Mouse (Mus musculus): ENCODE results near the gene Erp27.

The Erp27 gene

GRCm38 (mm10) chr6:136910247-136910890, 11.6 kb downstream of the Erp27 start:
- Histone ChIP-seq H3K4me1 (replicated peaks; ENCODE audit: low read depth, low read length) (peaks cover 26% of the 10 kb centered on the region), H3K9me3 (ENCODE audit: low read length) (no peaks in the 10 kb centered on the region), H3K4me3 (replicated peaks; ENCODE audit: low read length) (no peak overlapping the region), H3K36me3 (ENCODE audit: insufficient read depth, low read length) (no peaks in the 10 kb centered on the region), H3K27me3 (ENCODE audit: insufficient read depth, low read length) (peaks cover 45% of the 10 kb centered on the region)
- no peak for TF ChIP-seq CTCF (conservative IDR thresholded peaks at IDR 0.05; ENCODE audit: low read length)
- no peak for TF ChIP-seq POU5F1 (IDR thresholded peaks at IDR 0.05; ENCODE audit: borderline replicate concordance, low read length)
- no peak for TF ChIP-seq NANOG (IDR thresholded peaks at IDR 0.05; ENCODE audit: borderline replicate concordance, low read length)

- no peaks in the 10 kb centered on the region for H3K9me3 ChIP-seq (ENCODE audit: low read length)
- no peak overlapping the region for H3K4me3 ChIP-seq (replicated peaks; ENCODE audit: low read length)
- H3K27me3 ChIP-seq (ENCODE audit: insufficient read depth, low read length), result peaks cover 28% of the 10 kb centered on the region
- peaks cover 21% of the 10 kb centered on the region for H3K4me1 ChIP-seq (replicated peaks; ENCODE audit: low read depth, low read length)
- TF ChIP-seq POU5F1 (IDR thresholded peaks at IDR 0.05; ENCODE audit: borderline replicate concordance, low read length) (no peak), CTCF (conservative IDR thresholded peaks at IDR 0.05; ENCODE audit: low read length) (no peak), NANOG (IDR thresholded peaks at IDR 0.05; ENCODE audit: borderline replicate concordance, low read length) (no peak)
- no peaks in the 10 kb centered on the region for H3K36me3 ChIP-seq (ENCODE audit: insufficient read depth, low read length)
These were observed 15.1 kb downstream of the Erp27 start for GRCm38 (mm10) chr6:136906937-136907293.

GRCm38 (mm10) chr6:136906283-136906936, 15.6 kb downstream of the Erp27 start:
- H3K4me3 ChIP-seq (replicated peaks; ENCODE audit: low read length), result no peak overlapping the region; the same call in 1 of the 2 replicates
- peaks cover 28% of the 10 kb centered on the region for H3K27me3 ChIP-seq (ENCODE audit: insufficient read depth, low read length)
- H3K36me3 ChIP-seq (ENCODE audit: insufficient read depth, low read length), result no peaks in the 10 kb centered on the region
- H3K4me1 ChIP-seq (replicated peaks; ENCODE audit: low read depth, low read length), result peaks cover 21% of the 10 kb centered on the region
- no peaks in the 10 kb centered on the region for H3K9me3 ChIP-seq (ENCODE audit: low read length)
- TF ChIP-seq CTCF (conservative IDR thresholded peaks at IDR 0.05; ENCODE audit: low read length) (no peak), POU5F1 (IDR thresholded peaks at IDR 0.05; ENCODE audit: borderline replicate concordance, low read length) (no peak), NANOG (IDR thresholded peaks at IDR 0.05; ENCODE audit: borderline replicate concordance, low read length) (no peak)

- no peaks in the 10 kb centered on the region for H3K36me3 ChIP-seq (ENCODE audit: insufficient read depth, low read length)
- no peak for TF ChIP-seq NANOG (IDR thresholded peaks at IDR 0.05; ENCODE audit: borderline replicate concordance, low read length)
- TF ChIP-seq CTCF (conservative IDR thresholded peaks at IDR 0.05; ENCODE audit: low read length), result no peak
- TF ChIP-seq POU5F1 (IDR thresholded peaks at IDR 0.05; ENCODE audit: borderline replicate concordance, low read length), result no peak
These were observed 18.0 kb downstream of the Erp27 start for GRCm38 (mm10) chr6:136903885-136904470.

GRCm38 (mm10) chr6:136902527-136902926, 19.5 kb downstream of the Erp27 start:
- H3K9me3 ChIP-seq (ENCODE audit: low read length), result no peaks in the 10 kb centered on the region
- TF ChIP-seq NANOG (IDR thresholded peaks at IDR 0.05; ENCODE audit: borderline replicate concordance, low read length) (no peak), CTCF (conservative IDR thresholded peaks at IDR 0.05; ENCODE audit: low read length) (no peak), POU5F1 (IDR thresholded peaks at IDR 0.05; ENCODE audit: borderline replicate concordance, low read length) (no peak)
- H3K27me3 ChIP-seq (ENCODE audit: insufficient read depth, low read length), result peaks cover 6% of the 10 kb centered on the region; the same call in 1 of the 2 replicates
- peaks cover 14% of the 10 kb centered on the region for H3K4me1 ChIP-seq (replicated peaks; ENCODE audit: low read depth, low read length)
- H3K36me3 ChIP-seq (ENCODE audit: insufficient read depth, low read length), result no peaks in the 10 kb centered on the region
- no peak overlapping the region for H3K4me3 ChIP-seq (replicated peaks; ENCODE audit: low read length)

More at GRCm38 (mm10) chr6:136903885-136904470, 18.0 kb downstream of the Erp27 start:
- Histone ChIP-seq H3K4me1 (replicated peaks; ENCODE audit: low read depth, low read length) (peaks cover 21% of the 10 kb centered on the region), H3K4me3 (replicated peaks; ENCODE audit: low read length) (no peak overlapping the region), H3K9me3 (ENCODE audit: low read length) (no peaks in the 10 kb centered on the region), H3K27me3 (ENCODE audit: insufficient read depth, low read length) (peaks cover 12% of the 10 kb centered on the region)

- TF ChIP-seq CTCF (conservative IDR thresholded peaks at IDR 0.05; ENCODE audit: low read length) (no peak), POU5F1 (IDR thresholded peaks at IDR 0.05; ENCODE audit: borderline replicate concordance, low read length) (no peak)
- 0 out of 2 replicates have a peak, but pooled peaks cover under 1% of the 10 kb centered on the region for H3K27me3 ChIP-seq (ENCODE audit: insufficient read depth, low read length)
- H3K4me3 ChIP-seq (replicated peaks; ENCODE audit: low read length), result no peak overlapping the region
These were observed 21.0 kb downstream of the Erp27 start for GRCm38 (mm10) chr6:136901010-136901409.

GRCm38 (mm10) chr6:136900369-136901009, 21.5 kb downstream of the Erp27 start:
- Histone ChIP-seq H3K36me3 (ENCODE audit: insufficient read depth, low read length) (no peaks in the 10 kb centered on the region), H3K4me1 (replicated peaks; ENCODE audit: low read depth, low read length) (no peaks in the 10 kb centered on the region), H3K4me3 (replicated peaks; ENCODE audit: low read length) (no peak overlapping the region), H3K9me3 (ENCODE audit: low read length) (no peaks in the 10 kb centered on the region), H3K27me3 (ENCODE audit: insufficient read depth, low read length) (no peaks in the 10 kb centered on the region)
- TF ChIP-seq NANOG (IDR thresholded peaks at IDR 0.05; ENCODE audit: borderline replicate concordance, low read length) (no peak), CTCF (conservative IDR thresholded peaks at IDR 0.05; ENCODE audit: low read length) (no peak), POU5F1 (IDR thresholded peaks at IDR 0.05; ENCODE audit: borderline replicate concordance, low read length) (no peak)

More at GRCm38 (mm10) chr6:136901010-136901409, 21.0 kb downstream of the Erp27 start:
- no peaks in the 10 kb centered on the region for H3K36me3 ChIP-seq (ENCODE audit: insufficient read depth, low read length)
- H3K4me1 ChIP-seq (replicated peaks; ENCODE audit: low read depth, low read length), result peaks cover 3% of the 10 kb centered on the region
- H3K9me3 ChIP-seq (ENCODE audit: low read length), result no peaks in the 10 kb centered on the region

- TF ChIP-seq CTCF (conservative IDR thresholded peaks at IDR 0.05; ENCODE audit: low read length), result no peak
- H3K9me3 ChIP-seq (ENCODE audit: low read length), result no peaks in the 10 kb centered on the region
- no peaks in the 10 kb centered on the region for H3K27me3 ChIP-seq (ENCODE audit: insufficient read depth, low read length)
- no peak overlapping the region for H3K4me3 ChIP-seq (replicated peaks; ENCODE audit: low read length)
- H3K36me3 ChIP-seq (ENCODE audit: insufficient read depth, low read length), result no peaks in the 10 kb centered on the region
- H3K4me1 ChIP-seq (replicated peaks; ENCODE audit: low read depth, low read length), result peaks cover 4% of the 10 kb centered on the region
These were observed 23.0 kb downstream of the Erp27 start for GRCm38 (mm10) chr6:136898954-136899353.
